Mouse (Mus musculus): ENCODE results near the gene Gm49405.
"Not testable (repeated sequence)": the region's sequence is repeated elsewhere in the genome, so short reads cannot be mapped to it uniquely, and the experiment has no call there.

Gene Gm49405

DNA sequence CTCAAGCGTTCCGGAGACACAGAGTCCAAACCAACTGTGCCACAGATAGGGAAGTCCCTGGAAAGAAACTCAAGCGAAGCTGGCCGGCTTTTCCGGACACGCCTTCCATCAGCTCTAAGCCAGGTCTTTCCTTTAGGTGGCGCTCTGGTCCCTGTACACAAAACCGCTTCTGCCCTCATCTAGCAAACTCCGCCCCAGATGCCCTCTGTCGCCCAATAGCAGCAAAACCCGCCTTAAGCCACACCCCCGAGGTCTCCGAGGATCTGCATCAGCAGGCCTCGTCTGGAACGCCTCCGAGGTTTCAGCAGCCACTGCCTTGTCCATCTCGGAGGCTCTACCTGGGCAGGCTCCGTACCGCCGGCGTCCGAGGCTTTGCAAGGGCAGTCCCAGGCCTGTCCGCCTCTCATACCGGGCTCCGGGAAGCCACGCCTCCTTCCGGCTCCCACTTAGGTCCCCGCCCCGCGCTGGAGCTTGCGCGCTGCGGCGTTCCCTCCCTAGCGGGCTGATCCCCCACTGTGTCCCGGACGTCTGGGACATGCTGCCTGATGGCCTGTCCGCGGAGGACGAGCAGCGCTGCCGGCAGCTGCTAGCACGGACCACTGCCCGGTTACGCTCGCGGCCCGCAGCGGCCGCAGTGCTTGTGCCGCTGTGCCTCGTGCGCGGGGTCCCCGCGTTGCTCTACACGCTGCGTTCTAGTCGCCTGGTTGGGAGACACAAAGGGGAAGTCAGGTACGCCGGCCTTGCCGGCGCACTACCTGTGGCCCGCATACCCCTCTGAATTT lies at the start of gene Gm49405, which contains the start of gene Nudt8:
Gm49405 (plus strand) TSS at position 508 of the 782 bp plus-strand sequence.
Nudt8 (plus strand) TSS at position 462 of the 782 bp plus-strand sequence.
- DNase-seq = peak; percentile 96 to 97

DNA sequence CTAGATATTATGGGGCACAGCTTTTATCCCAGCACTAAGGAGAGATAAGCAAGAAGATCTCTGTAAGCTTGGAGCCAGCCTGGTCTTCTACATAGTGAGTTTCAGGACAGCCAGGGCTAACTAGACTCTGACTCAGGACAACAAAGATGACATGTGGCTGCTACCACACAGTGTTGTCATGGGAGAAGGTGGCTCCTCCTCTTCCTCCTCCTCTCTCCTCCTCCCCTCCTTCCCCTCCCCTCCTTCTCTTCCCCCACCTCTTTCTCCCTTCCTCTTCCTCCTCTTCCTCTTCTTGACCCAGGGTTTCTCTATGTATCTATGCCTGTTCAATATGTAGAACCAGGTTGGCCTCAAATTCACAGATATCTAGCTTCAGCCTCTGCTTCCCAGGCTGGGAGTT lies 49.0 kb upstream of the Gm49405 start:
- no peak for DNase-seq

DNA sequence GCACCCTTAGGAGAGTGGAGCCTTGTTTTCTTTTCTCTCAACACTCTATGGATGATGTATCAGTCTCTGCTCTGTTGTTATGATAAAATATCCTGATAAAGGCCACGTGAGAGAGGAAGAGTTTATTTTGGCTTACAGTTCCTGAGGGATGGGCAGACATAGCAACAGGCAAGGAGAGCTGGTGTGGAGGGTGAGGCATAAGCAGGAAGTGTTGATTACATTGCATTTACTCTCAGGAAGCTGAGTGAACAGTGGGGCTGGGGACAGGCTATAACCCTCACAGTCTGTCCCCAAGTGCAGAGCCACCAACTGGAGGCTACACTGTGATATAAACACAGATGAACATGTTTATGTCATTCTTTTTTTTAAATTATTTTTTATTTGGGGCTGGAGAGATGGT lies 48.3 kb upstream of the Gm49405 start:
- DNase-seq = no peak

DNA sequence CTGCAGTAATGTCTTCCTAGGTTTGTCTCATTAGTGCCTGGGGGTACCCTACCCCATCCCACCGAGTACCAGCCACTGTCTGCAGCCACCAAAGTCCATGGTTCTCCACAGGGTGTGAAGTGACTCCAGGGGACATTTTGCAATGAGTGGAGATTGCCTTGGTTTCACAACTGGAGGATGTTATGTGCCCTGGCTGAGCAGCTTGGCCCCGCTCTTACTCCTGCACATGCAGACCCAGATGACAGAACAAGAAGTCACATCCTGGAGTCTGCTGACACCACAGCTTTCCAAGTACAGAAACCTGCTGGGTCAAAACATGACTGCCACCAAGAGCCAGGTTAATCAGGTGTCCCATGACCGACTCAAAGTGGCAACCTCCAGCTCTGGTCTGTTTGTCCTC lies 45.4 kb upstream of the Gm49405 start:
- DNase-seq = no peak

DNA sequence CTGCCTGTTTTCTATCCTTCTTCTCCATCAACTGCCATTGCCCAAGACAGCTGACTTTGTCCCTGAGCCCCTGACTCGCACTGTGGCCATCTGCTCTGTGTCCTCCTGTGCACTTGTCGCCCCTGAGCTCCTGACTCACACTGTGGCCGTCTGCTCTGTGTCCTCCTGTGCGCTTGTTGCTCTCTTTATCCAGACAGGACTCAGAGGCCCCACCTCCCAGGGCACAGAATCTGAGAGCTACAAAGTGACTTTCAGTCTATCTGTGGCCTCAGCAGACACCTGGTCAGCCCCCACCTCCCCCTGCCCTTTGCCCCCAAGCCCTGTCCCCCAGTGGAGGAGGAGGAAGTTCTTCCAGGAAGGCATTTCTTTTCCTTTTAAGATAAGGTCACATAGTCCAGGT lies 44.6 kb upstream of the Gm49405 start:
- DNase-seq = no peak

GRCm38 (mm10) chr19:3957296-3958036 lies 43.0 kb upstream of the Gm49405 start:
- not testable (repeated sequence) for DNase-seq

DNA sequence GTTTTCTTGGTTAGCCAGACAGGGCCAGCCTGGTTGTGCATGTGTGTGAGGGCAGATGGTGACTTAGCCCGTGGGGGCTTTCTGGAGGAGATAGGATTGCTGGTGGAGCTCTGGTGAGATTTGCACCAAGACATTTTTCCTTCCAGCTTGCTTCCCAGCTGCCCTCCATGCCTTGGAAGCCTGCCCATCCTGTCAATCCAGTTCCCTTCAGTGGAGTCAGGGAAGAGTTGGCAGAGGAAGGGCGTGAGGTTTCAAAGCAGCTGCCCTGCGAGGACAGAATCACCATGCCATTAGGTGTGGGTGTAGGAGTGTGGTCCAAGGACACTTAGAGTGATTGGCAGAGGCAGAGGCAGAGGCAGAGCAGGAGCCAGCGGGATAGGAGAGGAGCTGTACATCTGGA lies 42.0 kb upstream of the Gm49405 start, which contains the start of gene Aldh3b3:
Aldh3b3 (plus strand) TSS at position 176 of the 400 bp plus-strand sequence.
- no peak for DNase-seq

DNA sequence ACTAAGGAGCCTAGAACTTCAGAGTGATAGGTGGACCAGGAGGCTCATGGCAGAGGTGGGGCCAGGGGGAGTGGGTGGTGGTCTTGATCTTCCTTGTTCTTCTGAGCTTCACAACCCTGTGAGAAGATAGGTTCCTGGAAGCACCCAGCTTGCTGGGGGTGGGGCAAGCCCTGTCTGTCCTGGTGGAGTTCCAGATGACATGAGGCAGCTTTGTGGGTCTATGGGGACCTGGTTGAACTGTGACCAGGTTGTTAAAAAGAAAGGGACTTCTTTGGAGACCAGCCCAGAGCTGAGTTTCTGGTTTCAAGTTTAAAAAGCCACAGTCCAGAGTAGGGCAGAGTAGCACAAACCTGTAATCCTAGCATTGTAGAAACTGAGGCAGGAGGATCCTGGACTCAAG lies 41.4 kb upstream of the Gm49405 start:
- DNase-seq = no peak

- peak; percentile 25 to 64 for DNase-seq
These were observed 40.2 kb upstream of the Gm49405 start for GRCm38 (mm10) chr19:3960211-3960610.

DNA sequence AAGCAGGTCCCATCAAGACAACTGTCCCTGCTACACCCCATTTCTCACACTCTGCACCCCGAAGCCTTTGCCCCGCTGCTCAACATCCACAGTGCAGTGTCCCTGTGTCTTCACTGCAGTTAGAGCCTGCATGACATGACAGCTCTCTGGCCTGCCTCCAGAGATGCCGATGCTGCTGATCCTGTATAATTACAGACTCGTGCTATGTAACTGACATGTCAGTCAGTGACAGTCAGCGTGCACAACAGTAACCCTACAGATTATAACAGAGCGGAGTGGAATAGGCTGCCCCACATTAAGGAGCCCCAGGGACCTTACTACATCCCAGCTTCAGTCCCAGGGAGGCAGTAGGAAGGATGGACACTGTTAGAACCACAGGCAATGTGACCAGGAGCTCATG lies 38.6 kb upstream of the Gm49405 start:
- DNase-seq = not testable (repeated sequence)

DNA sequence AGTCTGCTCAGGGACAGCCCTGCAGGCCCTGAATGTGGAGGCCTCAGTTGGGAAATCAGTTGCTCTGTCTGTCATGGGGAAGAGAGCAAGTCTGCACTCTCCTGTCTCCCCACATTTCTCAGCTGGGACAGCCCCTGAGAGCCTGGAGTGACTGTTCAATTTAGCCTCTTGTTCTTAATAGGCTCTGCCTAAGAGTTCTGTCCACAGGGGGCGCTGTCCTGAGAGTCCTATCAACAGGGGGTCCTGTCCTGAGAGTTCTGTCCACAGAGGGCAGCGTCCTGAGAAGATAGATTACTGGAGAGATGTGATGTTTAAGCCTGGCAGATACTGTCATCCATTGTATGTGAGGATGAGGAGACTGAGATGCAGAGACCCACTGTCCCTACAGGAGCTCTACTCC lies 38.0 kb upstream of the Gm49405 start:
- DNase-seq = peak in 1 of 2 experiments; percentile 56

- DNase-seq = no peak
These were observed 36.4 kb upstream of the Gm49405 start for GRCm38 (mm10) chr19:3964030-3964429.

GRCm38 (mm10) chr19:3966330-3967075 lies 33.9 kb upstream of the Gm49405 start:
- DNase-seq = no peak

GRCm38 (mm10) chr19:3967258-3967657 lies 33.2 kb upstream of the Gm49405 start:
- no peak for DNase-seq

DNA sequence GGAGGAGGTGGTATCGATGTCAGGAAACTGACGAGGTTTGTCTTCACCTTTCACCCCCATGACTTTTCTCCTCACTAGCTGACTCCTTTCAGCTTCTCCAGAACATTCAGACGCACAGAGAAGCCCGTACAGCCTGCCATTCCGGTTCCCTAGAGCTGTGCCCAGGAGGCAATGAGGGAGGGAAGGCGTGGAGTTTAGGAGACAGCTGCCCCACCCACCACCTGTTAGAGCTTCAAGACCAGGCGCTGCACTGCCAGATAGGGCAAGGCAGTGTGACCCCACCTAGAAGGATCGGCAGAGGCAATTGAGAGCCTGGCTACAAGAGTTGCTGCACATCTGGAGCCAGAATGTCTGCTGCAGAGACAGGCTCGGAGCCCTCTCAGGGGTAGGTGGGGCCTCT lies 28.2 kb upstream of the Gm49405 start, which contains the start of gene Aldh3b2:
Aldh3b2 (plus strand) TSS at position 100 of the 400 bp plus-strand sequence.
- peak in 1 of 2 experiments; percentile 51 for DNase-seq

- DNase-seq = not testable (repeated sequence)
These were observed 25.8 kb upstream of the Gm49405 start for GRCm38 (mm10) chr19:3974608-3975007.

DNA sequence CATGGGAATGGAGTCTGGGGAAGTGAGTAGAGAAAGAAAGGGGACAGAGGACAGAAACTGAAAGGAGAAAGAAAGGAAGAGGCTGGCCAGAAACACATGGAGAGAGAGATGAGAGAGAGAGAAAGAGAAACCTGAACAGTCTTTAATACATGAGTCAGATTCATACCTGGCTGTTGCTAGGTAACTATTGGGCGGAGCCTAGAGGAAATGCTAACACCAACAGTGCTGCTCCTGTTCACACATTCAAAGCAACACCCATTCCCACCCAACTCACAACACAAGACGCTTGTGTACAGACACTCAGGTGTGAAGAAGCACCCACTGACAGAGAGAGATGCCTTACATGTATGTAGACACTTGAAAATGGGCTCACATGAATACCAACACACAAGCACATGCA lies 24.6 kb upstream of the Gm49405 start:
- DNase-seq = no peak

GRCm38 (mm10) chr19:3980309-3980708 lies 20.1 kb upstream of the Gm49405 start:
- DNase-seq = peak in 1 of 2 experiments; percentile 86

DNA sequence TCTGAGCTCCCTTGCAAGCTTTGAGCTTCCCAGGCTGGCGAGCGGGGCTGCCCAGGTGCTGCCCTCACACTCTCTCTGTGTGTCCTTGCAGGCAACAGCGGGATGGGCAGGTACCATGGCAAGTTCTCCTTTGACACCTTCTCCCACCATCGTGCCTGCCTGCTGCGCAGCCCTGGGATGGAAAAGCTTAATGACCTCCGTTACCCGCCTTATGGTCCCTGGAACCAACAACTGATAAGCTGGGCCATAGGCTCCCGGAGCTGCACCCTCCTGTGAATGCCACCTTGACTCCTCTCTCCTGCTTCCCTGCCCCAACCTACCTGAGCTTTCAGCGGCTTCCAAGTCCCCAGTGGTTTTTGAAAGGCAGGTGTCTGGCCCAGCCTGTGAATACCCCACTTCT lies 19.5 kb upstream of the Gm49405 start:
- no peak for DNase-seq

GRCm38 (mm10) chr19:3983527-3984200 lies 16.8 kb upstream of the Gm49405 start:
- DNase-seq = no peak

- peak; percentile 51 to 61 for DNase-seq
These were observed 15.2 kb upstream of the Gm49405 start for GRCm38 (mm10) chr19:3985261-3985681.

GRCm38 (mm10) chr19:3986334-3986733 lies 14.1 kb upstream of the Gm49405 start, which contains the start of gene Acy3:
TSS of gene Acy3 (plus strand) at chr19:3986570.
- peak; percentile 90 to 92 for DNase-seq

Data from lung, postnatal 4 days (tissue).